Mouse (Mus musculus) kidney, postnatal 0 days (tissue): ENCODE measurements around the gene Hist1h2ae. TPM values are rescaled to one million over a fixed set of nuclear protein-coding genes. Genes with fewer than 3 reads are reported as not detected.
"Not testable (repeated sequence)": the region's sequence is repeated elsewhere in the genome, so short reads cannot be mapped to it uniquely, and the experiment has no call there.

Experiments
- ATAC-seq: fragments of 200-750 bp; cut with Nextera tagmentation; replicated peaks from 2 replicates; pipeline ENCODE4 v1.8.0; 2017; ENCODE audit warnings: low read depth, moderate number of reproducible peaks, moderate TSS enrichment, moderate library complexity; ENCODE audit not compliant: low FRiP score
- DNase-seq: peaks from one replicate; pipeline ENCODE4 v3.0.0-alpha.2; 2016; ENCODE audit warnings: low spot score
- H3K27ac ChIP-seq: fragments of 300-500 bp; sonication (generic); 2 replicates; pipeline ENCODE4 v1.5.1; 2014; ENCODE audit warnings: mild to moderate bottlenecking
- H3K27me3 ChIP-seq: fragments of 300-500 bp; sonication (generic); 2 replicates; pipeline ENCODE4 v1.6.1; 2014; ENCODE audit warnings: low read length, mixed read lengths; ENCODE audit not compliant: insufficient read depth
- H3K36me3 ChIP-seq: fragments of 300-500 bp; sonication (generic); 2 replicates; pipeline ENCODE4 v1.6.1; 2014; ENCODE audit warnings: low read length, mixed read lengths; ENCODE audit not compliant: insufficient read depth
- H3K4me1 ChIP-seq: fragments of 300-500 bp; sonication (generic); replicated peaks from 2 replicates; pipeline ENCODE4 v1.6.1; 2014; ENCODE audit warnings: antibody characterized with exemption, low read length, mixed read lengths; ENCODE audit not compliant: insufficient read depth
- H3K4me2 ChIP-seq: fragments of 300-500 bp; sonication (generic); 2 replicates; pipeline ENCODE4 v1.6.1; 2014; ENCODE audit warnings: mild to moderate bottlenecking, low read length, moderate library complexity, mixed read lengths
- H3K4me3 ChIP-seq: fragments of 300-500 bp; sonication (generic); replicated peaks from 2 replicates; pipeline ENCODE4 v1.5.1; 2014; ENCODE audit warnings: low read depth, low read length
- H3K9ac ChIP-seq: fragments of 300-500 bp; sonication (generic); 2 replicates; pipeline ENCODE4 v1.6.1; 2014; ENCODE audit warnings: low read depth, low read length
- H3K9me3 ChIP-seq: fragments of 300-500 bp; sonication (generic); replicated peaks from 2 replicates; pipeline ENCODE4 v1.6.1; 2016; ENCODE audit warnings: low read length, inconsistent platforms, mixed read lengths
- CTCF ChIP-seq: IDR thresholded peaks from 2 replicates; pipeline ENCODE4 v1.5.1; 2016; ENCODE audit warnings: antibody characterized with exemption, low read depth, mild to moderate bottlenecking, moderate library complexity
- WGBS: fragments of 180-500 bp; shearing (Covaris S2); extraction: QIAGEN DNeasy Blood & Tissue Kit; methylation state at CpG from one replicate; pipeline ENCODE4 v1.1.7; 2014; 5-methylcytosine and 5-hydroxymethylcytosine counted together
- polyA plus RNA-seq: library from polyadenylated mRNA; unstranded; fragments of >200 nt; fragmentation: Nextera tagmentation; extraction: Ambion mirVana; gene quantifications from 2 replicates; pipeline ENCODE4 v1.2.1, GENCODE M21; 2015

The Hist1h2ae gene
- polyA plus RNA-seq, 1 experiment from 2014 or later: 50.2 TPM

DNA sequence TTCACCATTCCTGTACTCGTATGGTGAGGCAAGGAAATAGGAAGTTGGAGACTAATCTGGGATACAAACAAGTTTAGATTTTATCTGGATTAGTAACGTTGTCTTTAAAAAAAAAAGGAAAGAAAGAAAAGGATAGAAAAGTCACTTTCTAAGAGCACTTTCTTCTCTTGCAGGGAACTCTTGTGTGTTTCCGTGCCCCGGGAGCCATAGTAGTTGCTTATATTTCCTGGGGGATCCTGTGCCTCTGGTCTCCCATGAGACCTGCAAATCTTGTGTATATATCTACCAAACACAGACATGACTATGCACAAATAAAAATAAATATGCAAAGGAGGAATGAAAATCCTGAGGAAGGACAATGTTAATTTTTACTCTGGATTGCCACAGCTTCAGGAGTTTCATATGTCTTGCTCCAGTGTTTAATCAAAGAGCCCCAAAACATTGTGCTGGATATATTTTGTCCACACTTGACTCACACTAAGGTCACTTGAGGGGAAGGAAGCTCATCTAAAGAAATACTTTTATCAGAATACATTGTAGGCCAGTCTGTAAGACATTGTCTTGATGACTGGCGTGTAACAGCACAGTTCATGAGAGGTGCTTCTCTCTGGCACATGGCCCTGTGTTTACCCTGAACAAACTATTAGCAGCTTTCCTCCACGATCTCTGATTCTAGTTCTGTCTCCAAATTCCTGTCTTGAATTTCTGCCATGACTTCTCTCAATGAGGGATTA lies 6.1 kb upstream of the Hist1h2ae start:
- no peak for DNase-seq
- Histone ChIP-seq H3K36me3 (no peaks in the 10 kb centered on the region), H3K4me3 (peak overlapping the region; percentile 32), H3K4me2 (peak overlapping the region; percentile 59), H3K4me1 (peaks cover 13% of the 10 kb centered on the region; the same call in 1 of the 2 replicates), H3K27me3 (no peaks in the 10 kb centered on the region), H3K27ac (peak overlapping the region; percentile 58; the same call in 1 of the 2 replicates), H3K9ac (peak overlapping the region; percentile 53; the same call in 1 of the 2 replicates), H3K9me3 (no peaks in the 10 kb centered on the region)
- ATAC-seq: no peak
- no peak for TF ChIP-seq CTCF
- WGBS: 38% methylated on average over 6 of the region's 6 CpGs

DNA sequence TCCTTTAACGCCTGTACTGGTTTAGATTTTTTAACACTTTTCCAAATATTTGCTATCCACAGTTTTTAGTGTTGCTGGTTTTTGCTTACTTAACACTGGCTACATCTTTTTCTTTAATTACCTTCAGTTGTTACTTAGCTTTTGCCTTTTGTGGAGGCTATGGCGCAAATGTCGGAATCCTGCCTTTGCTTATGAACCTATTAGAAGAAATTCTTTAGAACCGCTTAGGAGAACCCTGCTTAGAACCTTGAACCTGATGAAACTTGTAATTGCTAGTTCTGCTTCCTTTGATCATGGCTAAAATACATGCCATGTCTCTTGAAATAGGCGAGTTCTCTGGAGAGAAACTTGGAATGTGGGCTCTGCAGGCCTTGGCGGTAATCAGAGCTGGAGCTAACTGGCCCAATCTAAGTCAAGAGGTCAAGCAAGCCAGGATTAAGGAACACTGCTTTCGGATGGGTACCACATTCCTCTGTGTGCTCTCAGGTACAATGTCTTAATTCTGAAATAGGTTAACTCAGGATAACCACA lies 5.4 kb upstream of the Hist1h2ae start:
- no peak for TF ChIP-seq CTCF
- no peaks in the 10 kb centered on the region for H3K36me3 ChIP-seq
- peak overlapping the region; percentile 59 for H3K4me2 ChIP-seq
- H3K9me3 ChIP-seq: no peaks in the 10 kb centered on the region
- peaks cover 13% of the 10 kb centered on the region; the same call in 1 of the 2 replicates for H3K4me1 ChIP-seq
- peak overlapping the region; percentile 58; the same call in 1 of the 2 replicates for H3K27ac ChIP-seq
- H3K27me3 ChIP-seq: no peaks in the 10 kb centered on the region
- WGBS: 10% methylated on average over 7 of the region's 7 CpGs
- peak overlapping the region; percentile 53; the same call in 1 of the 2 replicates for H3K9ac ChIP-seq
- H3K4me3 ChIP-seq: peak overlapping the region; percentile 32
- DNase-seq (peak; percentile 40), ATAC-seq (no peak)

DNA sequence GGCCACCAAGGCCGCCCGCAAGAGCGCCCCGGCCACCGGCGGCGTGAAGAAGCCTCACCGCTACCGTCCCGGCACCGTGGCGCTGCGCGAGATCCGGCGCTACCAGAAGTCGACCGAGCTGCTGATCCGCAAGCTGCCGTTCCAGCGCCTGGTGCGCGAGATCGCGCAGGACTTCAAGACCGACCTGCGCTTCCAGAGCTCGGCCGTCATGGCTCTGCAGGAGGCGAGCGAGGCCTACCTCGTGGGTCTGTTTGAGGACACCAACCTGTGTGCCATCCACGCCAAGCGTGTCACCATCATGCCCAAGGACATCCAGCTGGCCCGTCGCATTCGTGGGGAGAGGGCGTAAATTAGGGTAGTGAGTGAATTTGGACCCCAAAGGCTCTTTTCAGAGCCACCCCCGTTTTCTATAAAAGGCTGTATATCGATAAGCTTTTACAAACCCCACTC lies 4.9 kb upstream of the Hist1h2ae start:
- DNase-seq, H3K27me3 ChIP-seq, H3K36me3 ChIP-seq, H3K9me3 ChIP-seq, ATAC-seq: not testable (repeated sequence)
- Histone ChIP-seq H3K4me3 (peak overlapping the region; percentile 32), H3K9ac (peak overlapping the region; percentile 53; the same call in 1 of the 2 replicates), H3K27ac (peak overlapping the region; percentile 75), H3K4me2 (peak overlapping the region; percentile 59), H3K4me1 (peaks cover 13% of the 10 kb centered on the region; the same call in 1 of the 2 replicates)
- WGBS: 0% methylated on average over 9 of the region's 40 CpGs

DNA sequence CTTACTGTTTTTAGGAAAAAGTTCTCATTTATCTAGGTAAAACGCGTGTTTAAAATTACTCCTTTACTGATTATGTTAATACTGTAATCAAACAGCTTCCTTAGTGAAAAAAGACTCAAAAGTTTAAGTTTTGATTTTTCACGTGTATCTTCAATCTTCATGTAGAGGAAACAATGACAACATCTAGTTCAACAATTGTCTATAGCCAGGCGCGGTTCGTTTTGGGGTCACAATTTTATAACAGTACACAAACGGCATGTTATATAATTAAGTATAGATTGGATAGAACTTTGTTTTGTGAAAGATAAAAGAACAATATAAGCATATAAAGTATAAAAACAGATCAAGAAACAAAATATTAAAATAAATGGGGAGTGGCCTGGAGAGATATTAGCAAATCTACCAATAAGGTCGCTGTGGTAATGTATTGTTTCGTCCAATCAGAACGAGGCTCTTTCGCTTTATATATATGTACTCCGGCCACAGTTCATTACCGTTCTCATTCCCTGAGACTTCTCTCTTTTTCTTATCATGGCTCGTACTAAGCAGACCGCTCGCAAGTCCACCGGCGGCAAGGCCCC lies 4.3 kb upstream of the Hist1h2ae start, which contains the start of gene Hist1h3d:
Hist1h3d (plus strand) TSS at position 493 of the 581 bp plus-strand sequence.
- Histone ChIP-seq H3K9me3 (no peaks in the 10 kb centered on the region), H3K27ac (peak within 1 kb of the TSS; percentile 84), H3K4me3 (peak within 1 kb of the TSS; percentile 32), H3K9ac (peak within 1 kb of the TSS; percentile 53; the same call in 1 of the 2 replicates), H3K36me3 (no peaks in the 10 kb centered on the region), H3K27me3 (no peaks in the 10 kb centered on the region), H3K4me2 (peak within 1 kb of the TSS; percentile 59), H3K4me1 (peaks cover 13% of the 10 kb centered on the region; the same call in 1 of the 2 replicates)
- ATAC-seq (peak; percentile 67), DNase-seq (peak; percentile 98)
- TF ChIP-seq CTCF: no peak
- WGBS: 0% methylated on average over 18 of the region's 18 CpGs

DNA sequence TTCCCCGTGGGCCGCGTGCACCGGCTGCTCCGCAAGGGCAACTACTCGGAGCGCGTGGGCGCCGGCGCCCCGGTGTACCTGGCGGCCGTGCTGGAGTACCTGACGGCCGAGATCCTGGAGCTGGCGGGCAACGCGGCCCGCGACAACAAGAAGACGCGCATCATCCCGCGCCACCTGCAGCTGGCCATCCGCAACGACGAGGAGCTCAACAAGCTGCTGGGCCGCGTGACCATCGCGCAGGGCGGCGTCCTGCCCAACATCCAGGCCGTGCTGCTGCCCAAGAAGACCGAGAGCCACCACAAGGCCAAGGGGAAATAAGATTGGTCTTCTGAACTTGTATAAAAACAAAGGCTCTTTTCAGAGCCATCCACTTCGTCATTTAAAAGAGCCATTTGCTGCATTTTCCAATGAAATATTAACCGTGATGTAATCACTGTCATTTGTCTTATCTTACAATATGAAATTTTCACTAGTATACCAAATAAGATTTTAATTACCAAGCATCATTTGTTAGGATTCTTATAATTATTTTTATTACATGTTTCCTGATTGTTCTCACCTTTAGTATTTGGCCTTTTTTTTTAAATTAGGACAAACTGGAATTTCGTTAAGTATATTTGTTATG lies 3.6 kb upstream of the Hist1h2ae start:
- WGBS: under 1% methylated on average over 6 of the region's 39 CpGs

DNA sequence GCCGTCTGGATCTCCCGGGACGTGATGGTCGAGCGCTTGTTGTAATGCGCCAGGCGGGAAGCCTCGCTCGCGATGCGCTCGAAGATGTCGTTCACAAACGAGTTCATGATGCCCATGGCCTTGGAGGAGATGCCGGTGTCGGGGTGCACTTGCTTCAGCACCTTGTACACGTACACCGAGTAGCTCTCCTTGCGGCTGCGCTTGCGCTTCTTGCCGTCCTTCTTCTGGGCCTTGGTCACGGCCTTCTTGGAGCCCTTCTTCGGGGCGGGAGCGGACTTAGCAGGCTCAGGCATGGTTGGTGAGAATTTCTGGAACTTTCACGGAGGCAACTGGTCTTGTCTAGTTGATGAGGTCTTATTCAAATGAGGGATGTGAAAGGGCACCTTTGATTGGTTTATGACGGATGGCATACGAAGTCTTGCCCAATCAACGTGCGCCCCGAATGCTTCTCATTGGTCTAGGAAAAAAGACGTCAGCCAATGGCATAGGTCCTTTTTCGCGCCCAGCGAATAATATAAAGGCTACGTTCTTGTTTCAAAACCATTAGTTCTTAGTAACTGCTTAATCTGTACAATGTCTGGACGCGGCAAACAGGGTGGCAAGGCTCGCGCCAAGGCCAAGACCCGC lies 3.0 kb upstream of the Hist1h2ae start, which contains the start of the genes Hist1h2bf and Hist1h2ad:
Hist1h2bf (minus strand) TSS at position 299 of the 627 bp plus-strand sequence.
Hist1h2ad (plus strand) TSS at position 484 of the 627 bp plus-strand sequence.
- peak within 1 kb of the TSS; percentile 64 for H3K4me2 ChIP-seq
- under 1% methylated on average over 30 of the region's 42 CpGs for WGBS
- peak within 1 kb of the TSS; percentile 48 for H3K4me3 ChIP-seq
- H3K27ac ChIP-seq: peak within 1 kb of the TSS; percentile 86
- H3K9me3 ChIP-seq, H3K36me3 ChIP-seq, H3K27me3 ChIP-seq: not testable (repeated sequence)
- H3K9ac ChIP-seq: peak within 1 kb of the TSS; percentile 51; the same call in 1 of the 2 replicates
- DNase-seq (peak; percentile 100), ATAC-seq (peak; percentile 92)
- peaks cover 13% of the 10 kb centered on the region; the same call in 1 of the 2 replicates for H3K4me1 ChIP-seq

More for the DNA sequence above, 3.6 kb upstream of the Hist1h2ae start:
- H3K9me3 ChIP-seq, H3K36me3 ChIP-seq, H3K27me3 ChIP-seq, H3K9ac ChIP-seq, ATAC-seq: not testable (repeated sequence)
- H3K27ac ChIP-seq: peak overlapping the region; percentile 86
- peak overlapping the region; percentile 48; the same call in 1 of the 2 replicates for H3K4me3 ChIP-seq
- peak; percentile 33 for DNase-seq
- H3K4me1 ChIP-seq: peaks cover 13% of the 10 kb centered on the region; the same call in 1 of the 2 replicates
- peak overlapping the region; percentile 59 for H3K4me2 ChIP-seq

DNA sequence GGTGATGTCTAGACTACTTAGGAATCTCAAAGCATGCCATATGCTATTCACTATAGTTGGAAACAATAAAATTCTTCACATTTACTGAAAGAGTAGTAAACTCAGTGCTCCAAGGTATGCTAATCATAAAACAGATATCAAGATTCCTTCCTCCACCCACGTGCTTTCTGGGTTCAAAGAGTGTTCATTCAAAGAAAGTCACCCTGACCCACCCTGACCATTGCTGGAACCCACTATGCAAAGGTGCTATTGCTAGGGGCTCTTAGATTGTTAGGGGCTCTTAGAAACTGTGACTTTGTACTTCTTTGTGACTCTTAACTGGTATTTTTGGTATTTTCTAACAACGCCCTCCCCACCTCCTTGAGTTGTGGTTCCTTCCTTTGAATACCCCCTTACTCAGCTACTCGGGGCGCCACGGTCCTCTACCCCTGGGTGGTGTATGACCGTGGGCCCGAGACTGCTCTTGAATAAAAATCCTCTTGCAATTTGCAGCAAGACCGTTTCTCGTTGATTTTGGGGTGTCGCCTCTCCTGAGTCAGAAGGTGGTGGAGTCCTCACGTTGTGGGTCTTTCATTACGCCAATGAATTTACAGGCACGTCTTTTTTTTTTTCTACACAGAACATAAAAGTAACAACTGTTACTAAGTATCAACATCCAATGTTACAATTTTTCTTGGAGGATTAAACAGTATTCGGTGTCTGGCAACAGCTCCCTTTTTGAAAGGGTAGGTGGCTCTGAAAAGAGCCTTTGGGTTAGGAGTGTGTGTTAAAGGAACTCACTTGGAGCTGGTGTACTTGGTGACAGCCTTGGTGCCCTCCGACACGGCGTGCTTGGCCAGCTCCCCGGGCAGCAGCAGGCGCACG lies 2.2 kb upstream of the Hist1h2ae start:
- not testable (repeated sequence) for DNase-seq, ATAC-seq, H3K9me3 ChIP-seq, H3K36me3 ChIP-seq, H3K27me3 ChIP-seq
- Histone ChIP-seq H3K4me2 (peak overlapping the region; percentile 64), H3K9ac (peak overlapping the region; percentile 47; the same call in 1 of the 2 replicates), H3K4me1 (peaks cover 13% of the 10 kb centered on the region; the same call in 1 of the 2 replicates), H3K4me3 (peak overlapping the region; percentile 48), H3K27ac (peak overlapping the region; percentile 86)
- 4% methylated on average over 18 of the region's 20 CpGs for WGBS
